Mouse (Mus musculus): Measurements from ENCODE around the gene Smg9. TPM values are rescaled to one million over a fixed set of nuclear protein-coding genes. Genes with fewer than 3 reads are reported as not detected.

Gene Smg9
- total RNA-seq, 1 experiment: 25.7 TPM

- TF ChIP-seq ZC3H11A (IDR thresholded peaks at IDR 0.05; ENCODE audit: borderline replicate concordance, low read depth, low read length) (no peak), ZNF384 (IDR thresholded peaks at IDR 0.05; ENCODE audit: low read depth, low read length) (no peak), MAFK (IDR thresholded peaks at IDR 0.05; ENCODE audit: insufficient read depth, low read depth, low read length) (no peak), CHD2 (IDR thresholded peaks at IDR 0.05; ENCODE audit: low read depth, low read length) (no peak), HCFC1 (IDR thresholded peaks at IDR 0.05; ENCODE audit: borderline replicate concordance, insufficient read depth, low read length) (no peak)
- H3K4me3 ChIP-seq (ENCODE audit: insufficient read depth in 1 of 2, low read depth in 1 of 2, low read length in 2 of 2, poor library complexity in 1 of 2, severe bottlenecking in 1 of 2): no peak within 1 kb of the TSS
- no peak within 1 kb of the TSS for H3K27ac ChIP-seq (ENCODE audit: insufficient read depth, low read depth, low read length, poor library complexity, severe bottlenecking)
- no peaks in the 10 kb centered on the region for H3K36me3 ChIP-seq (ENCODE audit: control insufficient read depth, insufficient read depth, low read length, poor library complexity, severe bottlenecking)
- peaks cover 9 to 23% of the 10 kb centered on the region in 2 experiments for H3K4me1 ChIP-seq (ENCODE audit: control insufficient read depth in 2 of 2, insufficient read depth in 2 of 2, low read length in 2 of 2, poor library complexity in 1 of 2)
- in situ Hi-C loops (cut with MboI; ENCODE audit: low sequenced_read_pairs in 2 of 2, unreplicated experiment in 2 of 2): no loop called here
- no peak within 1 kb of the TSS for H3K9ac ChIP-seq (ENCODE audit: insufficient read depth, low read depth, low read length, poor library complexity, severe bottlenecking)
- no peak for DNase-seq (ENCODE audit: low read depth, low spot score)
- H3K9me3 ChIP-seq (ENCODE audit: control insufficient read depth, insufficient read depth, low read depth, low read length): no peaks in the 10 kb centered on the region
Observed at GRCm38 (mm10) chr7:24451855-24452311, 52.5 kb downstream of the Smg9 start, which contains the start of gene Irgc1. TSS of gene Irgc1 (minus strand) at chr7:24452297.

- no peak for DNase-seq (ENCODE audit: low read depth, low spot score)
- Histone ChIP-seq H3K4me1 (ENCODE audit: control insufficient read depth in 2 of 2, insufficient read depth in 2 of 2, low read length in 2 of 2, poor library complexity in 1 of 2) (peaks cover 7 to 35% of the 10 kb centered on the region in 2 experiments), H3K36me3 (ENCODE audit: control insufficient read depth, insufficient read depth, low read length, poor library complexity, severe bottlenecking) (no peaks in the 10 kb centered on the region), H3K27ac (ENCODE audit: insufficient read depth, low read depth, low read length, poor library complexity, severe bottlenecking) (no peak overlapping the region), H3K4me3 (ENCODE audit: insufficient read depth in 1 of 2, low read depth in 1 of 2, low read length in 2 of 2, poor library complexity in 1 of 2, severe bottlenecking in 1 of 2) (no peak overlapping the region), H3K9me3 (ENCODE audit: control insufficient read depth, insufficient read depth, low read depth, low read length) (no peaks in the 10 kb centered on the region), H3K9ac (ENCODE audit: insufficient read depth, low read depth, low read length, poor library complexity, severe bottlenecking) (no peak overlapping the region)
- TF ChIP-seq ZNF384 (IDR thresholded peaks at IDR 0.05; ENCODE audit: low read depth, low read length) (no peak), ZC3H11A (IDR thresholded peaks at IDR 0.05; ENCODE audit: borderline replicate concordance, low read depth, low read length) (no peak), CHD2 (IDR thresholded peaks at IDR 0.05; ENCODE audit: low read depth, low read length) (no peak)
- in situ Hi-C loops (cut with MboI; ENCODE audit: low sequenced_read_pairs in 2 of 2, unreplicated experiment in 2 of 2): no loop called here
Observed at GRCm38 (mm10) chr7:24454199-24454598, 54.8 kb downstream of the Smg9 start.

DNA sequence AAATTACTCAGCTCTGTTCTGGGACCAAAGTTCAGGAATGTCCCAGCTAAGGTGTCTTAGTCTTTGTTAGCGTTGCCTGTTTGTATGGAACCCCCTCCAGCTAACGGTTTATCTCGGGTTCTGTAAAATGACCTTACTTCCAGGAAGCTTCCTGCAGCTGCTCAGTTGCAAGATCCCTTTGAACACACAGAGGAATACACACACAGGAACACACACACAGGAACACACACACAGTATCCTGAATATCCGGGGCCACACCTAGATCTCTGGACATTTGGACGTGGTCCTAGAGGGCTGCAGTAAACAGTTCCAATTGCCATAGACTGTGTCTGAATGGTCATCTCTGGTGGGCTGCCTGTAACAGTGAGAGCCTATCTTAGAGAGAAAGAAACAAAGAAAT, 56.3 kb downstream of the Smg9 start:
- Histone ChIP-seq H3K27ac (ENCODE audit: insufficient read depth, low read depth, low read length, poor library complexity, severe bottlenecking) (no peak overlapping the region), H3K9me3 (ENCODE audit: control insufficient read depth, insufficient read depth, low read depth, low read length) (no peaks in the 10 kb centered on the region), H3K36me3 (ENCODE audit: control insufficient read depth, insufficient read depth, low read length, poor library complexity, severe bottlenecking) (no peaks in the 10 kb centered on the region), H3K9ac (ENCODE audit: insufficient read depth, low read depth, low read length, poor library complexity, severe bottlenecking) (no peak overlapping the region), H3K4me3 (ENCODE audit: insufficient read depth in 1 of 2, low read depth in 1 of 2, low read length in 2 of 2, poor library complexity in 1 of 2, severe bottlenecking in 1 of 2) (no peak overlapping the region), H3K4me1 (ENCODE audit: control insufficient read depth in 2 of 2, insufficient read depth in 2 of 2, low read length in 2 of 2, poor library complexity in 1 of 2) (peaks cover 6 to 38% of the 10 kb centered on the region in 2 experiments; a peak in 3 of 4 replicates)
- no peak for DNase-seq (ENCODE audit: low read depth, low spot score)
- TF ChIP-seq MAFK (IDR thresholded peaks at IDR 0.05; ENCODE audit: insufficient read depth, low read depth, low read length): no peak
- no peak for TF ChIP-seq ZC3H11A (IDR thresholded peaks at IDR 0.05; ENCODE audit: borderline replicate concordance, low read depth, low read length)
- TF ChIP-seq ZNF384 (IDR thresholded peaks at IDR 0.05; ENCODE audit: low read depth, low read length): no peak
- no peak for TF ChIP-seq CHD2 (IDR thresholded peaks at IDR 0.05; ENCODE audit: low read depth, low read length)
- TF ChIP-seq HCFC1 (IDR thresholded peaks at IDR 0.05; ENCODE audit: borderline replicate concordance, insufficient read depth, low read length): no peak
- in situ Hi-C loops (cut with MboI; ENCODE audit: low sequenced_read_pairs in 2 of 2, unreplicated experiment in 2 of 2): no loop called here

- in situ Hi-C loops (cut with MboI; ENCODE audit: low sequenced_read_pairs in 2 of 2, unreplicated experiment in 2 of 2): no loop called here
- no peaks in the 10 kb centered on the region for H3K9me3 ChIP-seq (ENCODE audit: control insufficient read depth, insufficient read depth, low read depth, low read length)
- peak overlapping the region; percentile 7 to 22; a peak in 2 of 4 replicates for H3K4me3 ChIP-seq (ENCODE audit: insufficient read depth in 1 of 2, low read depth in 1 of 2, low read length in 2 of 2, poor library complexity in 1 of 2, severe bottlenecking in 1 of 2)
- no peak for TF ChIP-seq HCFC1 (IDR thresholded peaks at IDR 0.05; ENCODE audit: borderline replicate concordance, insufficient read depth, low read length)
- no peak for DNase-seq (ENCODE audit: low read depth, low spot score)
- H3K36me3 ChIP-seq (ENCODE audit: control insufficient read depth, insufficient read depth, low read length, poor library complexity, severe bottlenecking): no peaks in the 10 kb centered on the region
- H3K4me1 ChIP-seq (ENCODE audit: control insufficient read depth in 2 of 2, insufficient read depth in 2 of 2, low read length in 2 of 2, poor library complexity in 1 of 2): peaks cover 6 to 40% of the 10 kb centered on the region in 2 experiments; a peak in 3 of 4 replicates
- H3K9ac ChIP-seq (ENCODE audit: insufficient read depth, low read depth, low read length, poor library complexity, severe bottlenecking): peak overlapping the region; percentile 34; the same call in 1 of the 2 replicates
- H3K27ac ChIP-seq (ENCODE audit: insufficient read depth, low read depth, low read length, poor library complexity, severe bottlenecking): peak overlapping the region; percentile 67
Observed at GRCm38 (mm10) chr7:24457726-24458370, 58.4 kb downstream of the Smg9 start.

GRCm38 (mm10) chr7:24459440-24459839, 60.0 kb downstream of the Smg9 start:
- H3K36me3 ChIP-seq (ENCODE audit: control insufficient read depth, insufficient read depth, low read length, poor library complexity, severe bottlenecking): no peaks in the 10 kb centered on the region
- TF ChIP-seq MAFK (IDR thresholded peaks at IDR 0.05; ENCODE audit: insufficient read depth, low read depth, low read length) (peak; percentile 86), ZNF384 (IDR thresholded peaks at IDR 0.05; ENCODE audit: low read depth, low read length) (no peak)
- H3K4me1 ChIP-seq (ENCODE audit: control insufficient read depth in 2 of 2, insufficient read depth in 2 of 2, low read length in 2 of 2, poor library complexity in 1 of 2): peaks cover 8 to 38% of the 10 kb centered on the region in 2 experiments; a peak in 3 of 4 replicates
- no peaks in the 10 kb centered on the region for H3K9me3 ChIP-seq (ENCODE audit: control insufficient read depth, insufficient read depth, low read depth, low read length)
- peak overlapping the region; percentile 34; the same call in 1 of the 2 replicates for H3K27ac ChIP-seq (ENCODE audit: insufficient read depth, low read depth, low read length, poor library complexity, severe bottlenecking)
- in situ Hi-C loops (cut with MboI; ENCODE audit: low sequenced_read_pairs in 2 of 2, unreplicated experiment in 2 of 2): no loop called here
- H3K4me3 ChIP-seq (ENCODE audit: insufficient read depth in 1 of 2, low read depth in 1 of 2, low read length in 2 of 2, poor library complexity in 1 of 2, severe bottlenecking in 1 of 2): no peak overlapping the region
- DNase-seq (ENCODE audit: low read depth, low spot score): no peak
- no peak overlapping the region for H3K9ac ChIP-seq (ENCODE audit: insufficient read depth, low read depth, low read length, poor library complexity, severe bottlenecking)

All from ES-E14 (cell line).